Mouse (Mus musculus) urinary bladder, postnatal 4 days (tissue): ENCODE results near the gene Plb1.
A peak's percentile ranks its signal among the peaks of the same experiment; 100 is the strongest.

Experiments used
- DNase-seq, 2 experiments: peaks; one replicate each; pipeline ENCODE4 v3.0.0; 2021 to 2022; ENCODE audit warnings: low spot score in 2 of 2

Gene Plb1

GRCm38 (mm10) chr5:32232474-32232873 is at the start of gene Plb1:
Plb1 (plus strand) TSS chr5:32232708.
- DNase-seq, result no peak

DNA sequence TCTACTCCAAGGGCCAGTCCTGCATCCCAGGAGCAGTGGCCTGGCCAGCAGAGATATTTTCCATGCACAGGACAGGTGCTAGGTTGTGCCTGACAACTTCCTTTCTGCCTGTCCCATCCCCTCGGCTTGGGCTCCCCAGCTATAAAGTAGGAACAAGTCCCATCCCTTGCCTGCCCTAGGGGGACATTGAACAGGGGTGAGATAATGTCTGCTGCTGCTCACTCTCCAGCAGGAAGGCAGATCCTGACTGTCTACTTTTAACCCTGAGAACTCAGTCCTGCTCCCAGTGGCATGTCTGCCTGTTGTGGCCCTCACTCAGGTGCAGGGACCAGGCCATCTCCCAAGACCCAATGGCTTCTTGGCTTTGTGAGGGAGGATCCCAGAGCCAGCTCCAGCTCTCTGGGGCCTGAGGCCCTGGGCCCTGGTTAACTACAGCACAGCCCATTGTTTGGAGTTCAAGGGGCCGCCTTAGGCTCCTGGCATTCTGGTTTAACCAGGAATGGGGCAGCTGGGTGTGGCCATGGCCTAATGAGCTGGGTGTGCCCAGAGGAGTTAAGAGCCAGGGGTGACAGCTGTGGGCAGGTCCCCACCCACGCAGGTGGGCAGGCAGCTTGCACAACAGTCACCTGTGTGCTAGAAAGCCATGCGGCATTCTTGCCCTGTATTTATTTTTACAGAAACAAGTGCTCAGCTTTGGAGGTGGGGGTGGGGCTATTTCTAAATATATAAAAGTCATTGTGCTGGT is 49.5 kb upstream of the Plb1 start:
- no peak for DNase-seq

DNA sequence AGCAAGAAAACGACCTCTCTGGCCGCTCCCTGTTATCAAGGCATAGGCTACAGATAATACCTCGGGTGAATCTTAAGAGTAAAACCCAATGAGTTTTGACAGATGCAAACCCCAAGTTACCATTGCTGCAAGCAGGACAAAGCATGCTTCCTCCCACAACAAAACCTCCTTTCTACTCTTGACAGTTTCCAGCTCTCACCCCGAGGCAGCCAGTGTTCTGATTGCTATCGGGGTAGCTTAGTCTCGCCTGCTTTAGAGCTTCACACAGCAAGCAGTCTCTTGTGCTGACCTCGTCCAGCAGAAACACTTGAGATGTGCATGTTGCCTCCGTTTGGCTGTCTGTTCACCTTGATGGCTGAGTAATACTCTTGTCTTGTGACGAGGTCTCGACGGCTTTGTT is 44.8 kb upstream of the Plb1 start:
- no peak for DNase-seq

- no peak for DNase-seq
These were observed 41.2 kb upstream of the Plb1 start for GRCm38 (mm10) chr5:32191259-32191658.

DNA sequence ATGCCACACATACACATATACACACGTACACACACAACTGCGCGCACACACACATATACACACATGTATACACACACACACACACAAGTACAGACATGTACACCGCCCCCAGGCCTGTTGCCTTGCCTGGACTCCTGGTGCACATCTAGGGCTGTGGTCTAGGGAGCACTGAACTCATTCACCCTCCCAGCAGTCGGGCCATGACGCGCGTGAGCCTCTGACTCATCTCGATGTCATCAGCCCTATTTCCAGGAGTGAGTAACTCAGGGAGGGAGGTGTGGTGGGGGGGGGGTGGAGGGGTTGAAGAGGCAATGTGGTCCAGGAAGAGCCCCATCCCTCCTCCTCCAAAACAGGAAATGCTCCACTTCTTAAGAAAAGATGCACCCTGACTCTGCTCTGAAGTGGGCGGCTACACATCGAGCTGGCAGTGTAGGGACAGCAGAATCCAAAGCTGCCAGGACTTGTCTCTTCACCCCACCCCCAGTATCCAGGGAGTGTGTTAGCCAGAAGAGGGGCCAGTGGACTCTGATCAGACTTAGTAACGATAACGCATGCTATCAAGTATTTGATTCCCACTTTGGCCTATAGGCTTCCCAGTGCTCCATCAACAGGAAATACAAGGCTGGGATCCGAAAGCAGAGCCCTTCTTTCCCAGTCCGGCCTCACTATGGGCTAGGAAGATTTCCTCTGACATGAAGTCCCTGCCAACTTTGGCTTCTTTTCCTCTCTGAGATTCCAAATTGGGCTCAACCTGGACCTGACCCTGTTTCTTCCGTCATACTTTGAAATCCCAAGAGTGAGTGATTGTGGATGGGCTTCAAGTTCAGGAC is 40.3 kb upstream of the Plb1 start:
- DNase-seq, result no peak

DNA sequence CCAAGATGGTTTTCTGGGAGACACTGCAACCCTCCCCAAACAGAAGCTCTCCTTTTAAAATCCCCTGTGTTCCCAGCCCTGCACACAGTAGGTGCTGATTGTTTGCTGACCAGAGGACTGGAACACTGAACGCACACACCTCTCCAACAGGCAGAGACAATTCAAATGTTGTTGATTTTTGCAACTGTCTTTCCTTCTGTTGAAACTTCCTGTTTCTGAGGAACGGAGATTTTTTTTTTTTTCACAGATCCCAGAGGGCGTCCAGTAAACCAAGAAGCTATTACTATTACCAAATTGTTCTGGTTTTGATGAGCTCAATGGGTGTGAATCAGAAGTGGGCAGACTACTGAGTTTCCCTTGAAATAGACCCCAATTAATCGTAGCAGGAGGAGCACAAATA is 38.3 kb upstream of the Plb1 start:
- no peak for DNase-seq

DNA sequence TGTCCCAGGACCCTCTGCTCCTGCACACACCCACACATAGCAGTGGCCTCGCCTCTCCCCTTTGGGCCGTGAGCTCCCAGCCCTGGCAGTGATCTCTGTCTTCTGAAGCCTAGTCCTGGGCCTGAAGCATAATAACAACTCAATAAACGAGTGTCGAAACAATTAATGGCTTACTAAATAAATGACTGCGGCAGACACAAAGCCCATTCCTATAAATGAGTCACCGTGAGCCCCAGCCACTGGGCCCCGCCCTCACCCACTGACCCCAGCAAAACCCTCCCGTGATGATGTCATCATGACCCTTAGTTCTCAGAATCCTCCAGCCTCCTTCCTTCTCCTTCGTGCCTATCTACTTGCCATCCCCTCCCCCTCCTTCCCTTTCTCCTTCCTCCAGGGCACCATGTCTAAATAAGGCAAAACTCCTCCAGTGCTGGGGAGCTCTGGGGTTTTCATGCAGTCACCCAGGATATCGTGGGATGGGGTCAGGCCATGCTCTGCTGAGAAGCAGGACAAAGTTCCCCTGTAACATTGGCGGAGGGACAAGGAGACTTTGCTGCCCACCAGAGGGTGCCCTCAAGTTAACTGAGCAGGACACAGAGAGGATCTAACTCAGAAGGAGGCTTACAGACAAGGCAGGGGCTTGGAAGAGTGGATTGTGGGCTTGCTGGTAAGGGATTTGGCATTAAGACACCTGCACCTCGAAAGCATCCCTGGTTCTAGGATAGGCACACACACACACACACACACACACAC is 36.5 kb upstream of the Plb1 start:
- DNase-seq, result no peak

DNA sequence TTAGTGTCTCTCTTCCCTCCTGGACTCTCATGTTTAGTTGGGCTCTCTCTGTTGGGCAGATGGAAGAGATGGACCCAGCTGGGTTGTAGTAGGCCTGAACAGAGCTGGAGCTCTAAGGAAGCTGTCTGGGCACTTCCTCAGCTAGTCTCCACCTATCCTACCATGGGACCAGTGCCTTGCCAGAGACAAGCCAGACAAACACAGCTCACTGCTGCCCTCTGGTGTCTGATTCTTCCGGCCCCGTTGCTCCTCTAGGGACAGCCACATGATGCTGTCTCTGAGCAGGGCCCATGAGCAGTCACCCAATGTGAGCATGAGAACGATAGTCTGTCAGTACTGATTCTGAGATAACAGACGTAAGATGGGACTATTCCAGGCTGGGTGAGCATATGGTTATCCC is 34.8 kb upstream of the Plb1 start:
- DNase-seq, result peak; percentile 85 to 95

- peak in 1 of 2 experiments; percentile 43 for DNase-seq
These were observed 33.4 kb upstream of the Plb1 start for GRCm38 (mm10) chr5:32199136-32199535.

GRCm38 (mm10) chr5:32199594-32199993 is 32.9 kb upstream of the Plb1 start:
- DNase-seq, result no peak

GRCm38 (mm10) chr5:32204653-32205052 is 27.9 kb upstream of the Plb1 start:
- no peak for DNase-seq

DNA sequence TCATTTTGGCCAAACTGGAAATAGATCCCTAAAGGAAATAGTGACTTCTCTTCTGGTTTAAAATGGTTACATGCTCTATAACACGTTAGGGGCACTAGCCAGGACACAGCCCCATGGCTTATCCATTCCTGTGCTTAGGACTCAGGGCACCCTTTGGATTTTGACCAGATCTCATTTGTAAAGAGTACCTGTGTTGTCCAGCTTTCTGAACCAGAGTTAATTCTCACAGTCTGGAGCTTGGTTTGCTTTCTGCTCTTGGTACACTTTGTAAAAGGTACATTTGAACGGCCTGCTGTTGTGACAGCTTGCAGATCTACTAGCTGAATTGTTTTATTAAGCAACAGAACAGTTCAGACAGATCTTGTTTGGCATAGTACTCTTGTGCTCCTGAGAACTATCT is 25.8 kb upstream of the Plb1 start:
- no peak for DNase-seq

DNA sequence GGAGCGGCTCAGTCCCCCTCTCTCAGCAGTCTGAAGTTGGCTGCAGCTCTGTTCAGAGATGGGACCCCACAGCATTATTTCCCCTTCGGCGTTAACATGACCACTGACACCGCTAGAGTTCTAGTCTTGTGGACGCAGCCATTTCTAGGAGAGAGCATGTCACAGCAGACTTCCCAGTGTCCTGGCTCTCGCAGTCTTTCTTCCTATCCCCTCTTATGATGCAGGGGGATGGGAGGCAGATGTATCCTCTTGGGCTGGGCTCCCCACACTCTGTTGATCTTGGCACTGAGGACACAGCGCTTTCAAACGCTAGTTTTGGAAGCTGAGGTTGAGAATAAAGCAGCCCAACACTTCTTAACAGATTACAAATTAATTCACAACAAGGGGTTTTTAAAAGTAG is 24.0 kb upstream of the Plb1 start:
- DNase-seq, result no peak

DNA sequence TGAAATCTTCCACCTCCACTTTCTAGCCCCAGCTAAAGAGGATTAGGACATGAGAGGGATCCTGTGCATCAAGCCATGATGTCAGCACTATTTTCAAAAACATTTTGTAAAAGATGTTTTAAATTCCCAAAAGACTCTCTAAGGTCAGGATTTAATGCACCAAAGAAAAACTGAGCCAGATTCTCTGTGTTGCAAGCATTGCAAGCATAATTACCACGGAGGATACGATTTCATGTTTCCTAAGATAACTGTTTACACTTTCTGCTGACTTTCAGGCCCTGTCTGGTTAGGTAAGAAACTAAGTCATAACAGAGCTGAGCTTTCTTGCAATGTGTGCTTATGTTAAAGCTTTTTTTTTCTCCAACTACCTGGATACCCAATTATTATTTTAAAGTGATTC is 21.5 kb upstream of the Plb1 start:
- no peak for DNase-seq

DNA sequence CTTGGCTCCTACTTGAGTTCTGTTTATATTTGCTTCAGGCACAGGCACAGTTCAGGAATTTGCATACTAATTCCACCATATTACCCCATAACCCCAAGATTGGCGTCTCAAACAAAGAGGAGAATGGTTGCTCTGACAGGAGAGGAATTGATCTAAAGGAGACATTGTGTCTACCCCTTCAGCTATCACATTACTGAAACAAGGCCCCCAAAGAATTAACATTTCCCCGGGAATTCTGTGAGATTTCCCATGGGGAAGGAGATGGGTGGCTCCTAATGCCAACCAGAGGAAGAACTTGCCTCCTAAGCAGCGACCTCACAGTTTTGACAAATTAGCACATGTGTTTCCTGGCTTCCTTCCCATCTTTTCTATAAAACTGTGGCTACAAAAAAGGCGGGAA is 18.8 kb upstream of the Plb1 start:
- DNase-seq, result no peak

GRCm38 (mm10) chr5:32215510-32215909 is 17.0 kb upstream of the Plb1 start:
- no peak for DNase-seq

DNA sequence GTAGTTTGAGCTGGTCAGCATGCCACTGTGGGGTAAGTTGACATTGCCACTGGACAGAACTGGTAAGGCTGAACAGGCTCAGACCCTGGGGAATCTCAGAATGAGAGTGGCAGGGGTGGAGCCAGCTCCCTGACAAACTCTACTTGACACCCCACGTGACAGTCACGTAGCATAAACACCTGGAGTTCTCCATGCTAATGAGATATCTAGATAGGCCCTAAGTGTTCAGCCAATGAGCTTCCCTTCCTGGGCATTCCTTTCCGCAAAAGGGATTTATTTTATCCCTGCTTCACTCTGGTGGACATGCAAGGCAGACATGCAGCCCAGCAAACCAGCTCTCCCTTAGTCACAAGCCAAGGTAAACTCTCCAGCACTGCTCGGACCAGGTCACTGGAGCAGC is 16.0 kb upstream of the Plb1 start:
- no peak for DNase-seq

DNA sequence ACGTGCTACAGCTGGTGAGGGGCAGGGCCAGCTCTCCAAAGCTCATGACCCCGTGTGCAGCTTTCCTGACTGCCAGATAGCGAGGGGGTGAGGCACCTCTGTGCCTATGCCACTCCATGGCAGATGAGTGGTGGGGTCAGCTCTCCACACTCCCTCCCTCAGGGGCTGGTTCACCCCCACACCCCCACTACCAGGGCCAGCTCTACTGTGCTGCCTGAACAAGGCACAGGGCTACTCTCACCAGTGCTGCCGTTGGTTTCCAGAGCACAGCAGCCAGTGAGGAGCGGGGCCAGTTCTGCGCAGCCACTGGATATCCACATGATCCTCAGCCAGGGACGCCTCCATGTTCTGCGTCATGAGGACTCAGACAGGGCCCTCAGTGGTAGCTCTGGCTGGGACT is 15.0 kb upstream of the Plb1 start:
- DNase-seq, result no peak

DNA sequence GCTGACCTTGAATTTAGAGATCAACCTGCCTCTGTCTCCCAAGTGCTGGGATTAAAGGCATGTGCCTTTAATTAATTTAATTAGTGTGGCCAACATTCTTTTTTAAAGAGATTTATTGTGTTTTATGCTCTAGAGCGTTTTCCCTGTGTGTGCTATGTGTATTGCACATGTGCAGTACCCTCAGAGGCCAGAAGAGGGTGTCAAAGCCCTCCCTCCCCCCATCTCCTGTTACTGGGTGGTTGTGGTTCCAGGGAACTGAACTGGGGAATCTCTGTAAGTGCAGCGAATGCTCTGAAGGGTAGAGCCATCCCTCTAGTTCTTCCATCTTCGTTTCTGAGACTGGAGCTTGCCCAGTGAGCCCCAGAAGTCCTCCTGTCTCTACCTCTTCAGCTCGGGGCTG is 2.1 kb upstream of the Plb1 start:
- no peak for DNase-seq

GRCm38 (mm10) chr5:32239337-32239736 is 6.8 kb downstream of the Plb1 start:
- no peak for DNase-seq

DNA sequence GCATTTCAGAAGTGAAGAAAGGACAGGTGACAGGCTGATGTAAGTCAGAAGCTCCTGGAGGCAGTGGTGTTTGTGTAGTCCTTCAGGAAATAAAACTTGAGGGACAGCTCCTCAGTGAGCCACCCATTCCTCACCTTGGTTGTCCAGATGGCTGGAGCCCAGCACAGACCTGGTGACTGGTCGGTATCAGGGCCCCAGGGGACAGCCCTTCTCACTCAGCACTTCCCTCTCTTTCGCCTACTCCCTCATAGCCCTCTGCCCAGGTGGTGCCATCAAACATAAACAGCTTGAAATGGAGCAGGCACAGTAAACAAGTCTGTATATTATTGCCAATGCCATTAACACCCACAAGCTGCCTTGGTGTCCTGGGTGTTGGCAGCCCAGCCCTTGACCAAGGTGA is 8.2 kb downstream of the Plb1 start:
- no peak for DNase-seq

DNA sequence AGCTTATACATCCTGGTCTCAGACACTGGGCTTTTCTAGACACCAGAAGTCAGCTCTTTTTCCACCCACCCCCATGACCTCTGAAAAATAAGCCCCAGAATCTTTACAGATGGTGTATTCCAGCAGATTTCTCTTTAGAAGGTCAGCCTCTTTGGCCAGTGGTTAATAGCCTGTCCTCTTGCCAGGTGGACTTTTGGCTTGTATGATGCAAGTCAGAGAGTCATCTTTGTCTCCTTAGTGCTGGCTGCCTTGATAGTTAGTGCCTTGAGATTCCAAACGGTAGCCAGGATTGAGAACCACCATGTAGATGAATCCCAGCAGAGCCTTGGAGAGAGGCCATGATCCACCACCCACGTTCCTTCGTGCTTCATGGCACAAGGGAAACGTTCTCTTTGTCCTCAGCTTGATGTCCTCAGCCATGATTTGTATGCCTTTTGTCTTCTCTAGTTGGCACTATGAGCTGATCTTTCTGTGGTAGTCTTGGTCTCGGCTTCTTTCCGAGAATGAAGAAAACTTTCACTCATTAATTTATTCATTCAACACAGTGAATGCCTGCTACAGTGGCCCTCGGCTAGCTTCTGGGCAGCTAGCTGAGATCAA is 10.9 kb downstream of the Plb1 start:
- DNase-seq, result no peak
